Mouse (Mus musculus): ENCODE data around the gene Rasgef1b.
"Not testable (repeated sequence)": the region's sequence is repeated elsewhere in the genome, so short reads cannot be mapped to it uniquely, and the experiment has no call there.

The Rasgef1b gene

DNA sequence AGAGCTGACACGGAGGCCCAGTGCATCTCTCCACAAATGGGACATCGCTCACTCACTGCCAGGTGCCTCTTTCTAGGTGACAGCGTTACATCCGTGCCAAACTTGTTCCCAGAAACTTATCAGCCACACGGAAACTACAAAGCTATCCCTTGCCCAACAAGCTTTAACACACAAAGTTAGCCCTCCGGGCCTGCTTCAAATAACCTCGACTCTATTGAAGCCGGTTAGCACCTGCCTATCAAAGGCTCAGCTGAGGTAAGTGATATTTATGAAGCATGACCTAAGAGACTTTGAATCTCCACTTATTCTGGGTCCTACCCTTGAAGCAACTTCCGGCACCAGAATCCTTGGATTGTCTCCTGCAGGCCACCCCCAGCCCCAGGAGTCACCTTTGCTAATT lies 489.2 kb downstream of the Rasgef1b start:
- no peak for DNase-seq

DNA sequence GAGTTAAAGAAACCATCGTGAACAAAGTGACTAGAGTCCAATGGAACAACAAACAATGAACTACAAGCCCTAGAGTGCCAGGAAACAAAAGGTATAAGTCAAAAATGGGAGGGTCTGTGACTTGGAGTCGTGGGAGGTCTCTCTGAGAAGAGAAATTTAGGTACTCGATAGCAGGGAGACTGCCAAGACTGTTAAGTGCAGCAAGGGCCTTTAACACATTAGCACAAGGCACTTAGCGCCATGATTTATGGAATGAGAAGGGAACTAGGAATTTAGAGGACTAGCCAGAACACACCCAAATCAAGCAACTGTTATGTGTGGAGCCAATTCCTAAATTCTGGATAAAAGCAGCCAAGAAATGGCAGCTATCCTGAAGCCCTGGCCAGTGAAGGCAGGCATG lies 490.7 kb downstream of the Rasgef1b start:
- DNase-seq = no peak

DNA sequence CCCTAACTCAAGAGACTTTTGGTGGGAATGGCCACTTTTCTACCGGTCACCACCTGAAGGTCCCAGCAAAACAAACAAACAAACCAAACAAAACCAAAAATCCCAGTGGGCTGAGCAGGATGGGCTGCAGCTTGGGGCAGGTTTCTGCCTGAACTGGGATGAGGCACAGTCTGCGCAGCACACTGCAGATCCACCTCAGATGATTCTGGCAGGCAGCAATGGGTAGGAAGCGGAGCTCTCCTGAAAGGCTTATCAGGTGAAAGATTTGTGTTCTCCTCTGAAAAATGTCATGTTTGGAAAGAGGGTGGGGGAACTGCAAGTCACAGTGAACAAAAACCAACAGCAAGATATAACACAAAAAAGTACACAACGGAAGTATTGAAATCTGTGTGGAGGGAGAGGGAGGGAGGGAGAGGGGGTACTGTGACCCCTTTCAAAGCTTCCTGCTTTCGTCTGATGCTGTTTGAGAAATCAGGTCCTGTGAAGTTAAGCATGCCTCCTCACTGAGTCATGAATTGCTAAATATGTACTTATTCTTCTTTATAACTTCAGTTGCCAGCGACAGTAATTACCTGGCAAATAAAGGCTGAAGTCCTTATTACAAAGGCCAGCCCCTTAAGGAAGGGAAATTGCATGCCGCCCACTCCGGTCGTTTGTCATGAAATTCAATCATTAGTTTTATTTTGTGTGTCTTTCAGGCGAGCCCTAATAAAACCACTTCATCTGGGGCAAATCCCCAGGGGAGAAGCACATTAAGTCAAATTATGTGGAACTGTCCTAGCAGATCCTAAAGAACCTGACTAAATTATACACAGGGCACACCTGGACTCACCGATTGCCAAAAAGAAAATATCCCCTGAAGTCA lies 491.7 kb downstream of the Rasgef1b start:
- DNase-seq = no peak

DNA sequence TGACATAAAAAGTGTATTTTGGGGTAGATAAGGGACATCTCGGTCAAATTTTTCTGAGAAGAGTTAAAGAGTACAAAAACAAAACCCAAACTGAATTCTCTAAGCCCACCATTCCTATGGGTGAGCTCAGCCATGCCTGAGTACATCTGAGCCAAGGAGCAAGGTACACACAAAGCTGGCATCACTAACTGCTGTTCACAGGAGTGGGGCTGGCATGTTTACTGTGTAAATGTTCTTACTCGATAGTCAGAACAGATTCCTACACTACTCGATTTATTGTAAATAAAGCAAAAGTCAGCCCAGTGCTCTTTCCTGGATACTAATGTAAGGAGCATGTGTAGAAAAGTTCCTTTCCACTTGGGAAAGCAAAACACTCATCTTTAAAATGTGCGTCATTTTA lies 492.4 kb downstream of the Rasgef1b start:
- DNase-seq = no peak

DNA sequence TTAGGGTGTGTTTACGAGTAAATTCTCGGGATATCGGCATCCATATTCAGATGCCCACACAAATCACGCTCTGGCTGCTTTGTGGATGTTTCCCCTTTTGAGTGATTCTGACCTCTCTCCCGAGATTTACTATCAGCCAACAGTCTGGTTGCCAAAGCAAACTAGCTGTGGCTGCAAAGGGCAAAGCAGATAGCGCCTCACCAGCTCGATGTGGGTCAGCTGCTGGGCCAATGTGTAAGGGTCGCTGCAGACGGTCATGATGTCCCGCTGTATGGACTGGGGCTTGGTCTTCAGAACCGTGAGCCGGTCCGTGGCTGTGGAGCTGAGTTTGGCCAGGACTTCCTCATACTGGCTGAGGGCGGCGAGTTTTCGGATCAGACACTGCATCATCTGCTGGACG lies 494.6 kb downstream of the Rasgef1b start:
- DNase-seq = no peak

DNA sequence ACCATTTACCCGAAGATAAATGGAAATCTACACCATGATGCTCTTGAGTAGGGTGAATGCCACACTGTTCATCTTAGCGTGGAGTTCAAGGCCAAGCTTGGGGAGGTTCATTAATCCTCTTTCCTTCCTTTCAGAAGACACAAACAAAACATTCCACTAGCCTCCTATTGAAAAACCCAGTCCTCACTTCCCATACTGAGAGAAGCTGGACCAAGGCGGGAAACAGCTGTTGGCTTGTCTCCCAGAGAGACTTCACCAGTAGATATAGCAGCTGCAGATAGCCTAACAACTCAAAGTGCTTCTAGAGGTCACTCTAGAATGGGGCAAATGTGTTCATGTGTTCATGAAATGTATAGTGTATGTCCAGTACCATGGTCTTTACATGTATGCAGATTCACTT lies 495.7 kb downstream of the Rasgef1b start:
- DNase-seq = no peak

DNA sequence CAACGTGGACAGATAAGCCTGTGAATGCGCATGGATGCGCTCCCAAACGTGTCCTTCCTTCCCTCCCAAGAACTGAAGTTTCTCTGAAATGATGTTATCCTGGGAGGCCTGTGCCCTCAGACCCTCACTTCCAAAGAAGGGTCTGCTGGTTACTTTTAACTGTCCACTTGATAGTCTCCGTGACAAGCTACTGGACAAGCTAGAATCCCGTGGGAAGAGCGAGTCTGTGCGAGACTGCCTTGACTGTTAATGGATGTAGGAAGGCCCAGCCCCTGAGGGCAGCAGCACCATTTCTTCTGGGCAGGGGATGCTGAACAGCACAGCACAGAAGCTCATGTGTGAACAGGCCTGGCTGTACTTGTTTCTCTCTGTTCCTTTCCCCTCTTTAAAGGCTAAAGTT lies 496.5 kb downstream of the Rasgef1b start:
- DNase-seq = no peak

DNA sequence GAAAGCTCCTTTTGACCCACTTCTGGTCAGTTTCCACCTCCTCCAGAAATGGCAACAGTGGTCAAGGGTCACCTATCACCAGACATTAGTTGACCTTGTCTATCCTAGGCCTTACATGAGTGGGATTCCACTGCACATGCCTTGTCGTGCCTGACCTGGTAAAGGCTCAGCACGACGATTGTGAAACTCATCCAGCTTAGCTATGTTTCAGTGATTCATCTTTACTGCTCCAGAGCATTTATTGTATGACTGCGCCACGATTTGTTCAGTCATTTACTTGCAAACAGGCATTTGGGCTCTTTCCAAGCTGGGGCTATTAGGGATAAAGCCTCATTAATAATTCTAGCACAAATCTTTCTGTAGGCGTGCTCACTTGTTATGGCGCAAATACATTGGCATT lies 498.4 kb downstream of the Rasgef1b start:
- DNase-seq = no peak

DNA sequence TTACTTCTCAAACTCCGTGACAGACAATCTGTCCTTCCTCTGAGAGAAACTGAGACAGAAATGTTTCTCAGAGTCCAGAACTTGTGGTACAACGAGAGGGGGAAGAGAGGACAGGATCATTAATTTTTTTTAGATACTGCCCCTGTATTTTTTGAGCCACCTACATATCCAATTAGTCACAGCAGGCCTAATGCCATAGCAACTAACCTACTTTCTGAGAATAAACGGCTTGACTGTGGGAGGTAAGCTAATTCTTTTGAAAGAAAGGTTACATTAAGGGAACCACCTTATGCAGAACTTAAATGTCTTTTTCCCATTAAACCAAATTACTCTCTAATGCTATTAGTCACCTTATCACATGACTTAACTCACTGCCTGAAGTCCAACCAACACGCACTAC lies 501.5 kb downstream of the Rasgef1b start:
- DNase-seq = no peak

DNA sequence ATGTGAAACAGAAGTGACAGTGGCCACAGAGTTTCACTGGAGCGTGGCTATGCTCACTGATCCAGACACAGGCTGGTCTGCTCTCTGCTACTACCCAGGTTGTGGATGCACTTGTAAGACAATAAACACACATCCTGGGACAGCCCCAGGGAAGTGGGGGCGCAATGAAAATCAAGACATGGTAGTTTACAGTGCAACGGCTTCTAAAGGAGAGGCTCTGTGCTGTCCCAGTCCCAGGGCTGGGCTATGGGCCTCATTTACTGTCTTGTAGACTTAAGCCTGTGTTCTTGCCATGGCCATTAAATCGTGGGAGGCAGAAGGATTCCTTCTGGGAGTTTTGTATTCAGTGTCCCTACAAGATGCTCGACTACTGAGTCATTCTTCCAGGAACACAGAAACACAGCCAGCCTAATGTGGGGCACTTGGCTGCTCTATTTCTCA lies 504.3 kb downstream of the Rasgef1b start:
- DNase-seq = no peak

DNA sequence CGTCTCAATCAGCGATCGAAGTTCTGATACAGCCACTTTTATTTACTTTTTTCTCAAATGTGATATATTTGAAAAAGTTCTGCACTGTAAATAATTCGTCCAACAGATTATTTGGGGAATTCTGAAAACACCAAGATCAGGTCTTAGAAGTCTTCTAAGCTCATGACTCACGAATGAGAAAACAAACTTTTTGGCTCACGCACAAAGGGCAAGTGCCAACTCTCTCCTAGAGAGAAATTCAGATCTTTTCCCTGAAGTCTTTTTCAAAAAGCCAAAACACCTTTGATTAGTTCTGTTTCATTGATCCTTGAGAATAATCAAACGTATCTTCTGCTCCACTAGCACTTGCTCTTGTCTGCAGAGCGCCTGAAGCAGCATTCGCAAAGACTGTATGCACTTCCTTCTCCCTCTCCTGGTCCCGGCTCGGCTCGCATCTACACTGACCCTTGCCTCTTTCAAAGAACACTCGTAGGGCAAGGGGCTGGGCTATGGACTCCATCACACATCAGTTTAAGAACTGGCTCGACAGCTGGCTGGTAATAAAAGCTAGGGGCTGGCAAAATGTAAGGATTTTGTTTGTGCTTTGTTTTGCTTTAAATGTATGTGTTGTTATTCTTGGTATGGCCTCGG lies 504.9 kb downstream of the Rasgef1b start:
- no peak for DNase-seq

DNA sequence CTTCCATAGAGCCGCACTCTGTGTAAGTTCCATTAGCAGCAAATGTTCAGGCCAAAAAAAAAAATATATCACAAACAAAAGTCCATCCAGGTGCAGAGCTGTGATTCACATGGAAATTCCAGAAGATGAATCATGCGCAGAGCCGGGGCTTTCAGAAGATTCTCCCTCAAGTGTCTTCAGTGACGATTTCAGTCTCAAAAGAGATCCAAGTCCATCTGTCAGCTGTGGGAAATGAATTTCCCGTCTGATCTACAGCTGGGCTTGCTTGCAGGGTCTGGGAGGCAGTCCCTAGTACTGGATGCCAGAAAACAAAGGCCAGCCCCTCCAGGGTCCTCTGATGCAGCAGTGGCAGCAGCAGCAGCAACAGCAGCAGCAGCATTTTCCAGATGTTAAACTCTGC lies 510.5 kb downstream of the Rasgef1b start:
- no peak for DNase-seq

DNA sequence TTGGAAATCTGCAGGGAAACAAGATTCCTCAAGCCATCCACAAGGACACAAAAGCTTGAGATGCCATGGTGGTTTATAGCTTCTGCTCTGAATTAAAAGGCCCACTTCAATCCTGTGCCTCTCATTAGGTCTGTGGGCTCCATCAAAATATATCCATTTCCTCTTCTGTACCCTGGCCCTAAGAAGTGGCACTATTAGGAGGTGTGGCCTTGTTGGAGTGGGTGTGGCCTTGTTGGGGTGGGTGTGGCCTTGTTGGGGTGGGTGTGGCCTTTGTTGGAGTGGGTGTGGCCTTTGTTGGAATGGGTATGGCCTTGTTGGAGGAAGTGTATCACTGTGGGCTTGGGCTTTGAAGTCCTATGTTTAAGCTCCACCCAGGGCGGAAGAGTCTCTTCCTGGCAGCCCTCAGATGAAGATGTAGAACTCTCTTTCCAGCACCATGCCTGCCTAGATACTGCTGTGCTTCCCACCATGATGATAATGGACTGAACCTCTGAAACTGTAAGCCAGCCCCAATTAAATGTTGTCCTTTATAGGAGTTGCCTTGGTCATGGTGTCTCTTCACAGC lies 512.2 kb downstream of the Rasgef1b start:
- not testable (repeated sequence) for DNase-seq

DNA sequence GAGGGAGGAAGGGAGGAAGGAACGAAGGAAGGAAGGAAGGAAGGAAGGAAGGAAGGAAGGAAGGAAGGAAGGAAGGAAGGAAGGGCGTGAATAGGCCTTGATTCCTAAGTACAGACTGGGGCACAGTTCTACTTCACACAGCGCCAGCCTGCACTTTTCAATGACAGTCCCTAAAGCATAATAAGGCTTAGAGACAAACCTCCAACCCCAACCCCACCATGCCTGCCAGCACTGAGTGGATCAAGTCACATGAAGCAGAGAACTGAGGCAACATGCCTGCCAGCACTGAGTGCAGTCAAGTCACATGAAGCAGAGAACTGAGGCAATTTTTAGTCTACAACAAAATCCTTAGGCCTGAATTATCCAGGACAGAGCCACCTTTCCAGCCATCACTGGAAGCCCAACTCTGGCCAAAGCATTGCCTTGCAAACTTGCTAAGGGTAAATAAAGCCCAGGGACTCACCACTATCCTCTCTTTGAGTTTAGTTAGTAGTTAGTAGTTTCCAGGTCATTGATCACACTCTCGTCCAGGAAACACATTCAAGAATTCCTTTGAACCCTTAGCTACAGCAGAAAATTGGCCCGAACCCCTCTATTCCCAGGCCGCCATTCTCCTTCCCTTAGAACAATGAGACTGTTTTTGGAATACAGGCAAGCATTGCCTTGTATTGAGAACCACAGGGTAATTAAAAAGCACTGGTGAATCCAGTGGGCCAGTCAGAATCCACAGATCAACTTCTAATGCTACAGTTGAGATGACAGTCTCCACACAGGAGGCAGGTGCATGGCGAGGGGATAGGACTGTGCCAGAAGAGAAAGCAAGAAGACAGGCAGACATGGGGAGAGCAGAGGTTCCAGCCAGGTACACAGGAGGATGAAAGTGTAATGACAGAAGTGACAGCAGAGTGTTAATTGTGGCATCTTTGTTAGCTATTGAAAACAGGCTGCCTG lies 513.4 kb downstream of the Rasgef1b start:
- DNase-seq = no peak

DNA sequence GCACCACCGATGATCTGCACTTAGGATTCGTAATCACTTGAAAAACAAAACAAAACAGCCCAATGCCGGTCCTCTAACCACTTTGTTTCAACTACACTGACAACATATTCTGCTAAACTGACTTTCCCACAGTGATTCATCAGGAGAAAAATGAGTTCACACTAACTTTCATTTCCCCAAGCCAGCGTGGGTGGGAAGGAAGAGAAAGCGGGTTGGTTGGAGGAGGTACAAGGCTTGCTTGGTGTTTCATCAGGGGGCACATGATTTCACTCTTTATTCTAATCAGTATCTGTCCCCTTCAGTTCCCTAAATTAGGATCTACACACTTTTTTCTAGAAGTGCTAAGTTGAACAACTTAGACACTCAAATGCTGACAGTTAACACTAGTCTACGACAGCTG lies 514.5 kb downstream of the Rasgef1b start:
- DNase-seq = no peak

DNA sequence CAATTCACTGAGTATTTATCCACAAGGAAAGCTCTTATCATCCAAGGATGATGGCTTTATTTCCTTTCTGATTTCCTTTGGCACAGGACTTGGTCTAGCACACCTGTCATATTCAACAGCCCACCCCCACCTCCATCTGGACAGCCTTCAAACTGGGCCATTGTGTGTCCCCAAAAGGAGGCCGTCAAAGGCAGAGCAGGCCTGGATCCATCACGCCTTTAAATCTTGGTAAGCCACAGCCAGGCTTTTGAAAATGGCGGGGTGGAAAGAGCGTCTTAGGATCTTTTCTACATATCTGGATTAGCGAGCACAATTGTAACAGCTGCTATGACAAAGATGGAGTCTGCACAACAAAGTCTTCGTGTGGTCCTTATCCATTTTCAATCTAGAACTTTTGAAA lies 515.7 kb downstream of the Rasgef1b start:
- no peak for DNase-seq

DNA sequence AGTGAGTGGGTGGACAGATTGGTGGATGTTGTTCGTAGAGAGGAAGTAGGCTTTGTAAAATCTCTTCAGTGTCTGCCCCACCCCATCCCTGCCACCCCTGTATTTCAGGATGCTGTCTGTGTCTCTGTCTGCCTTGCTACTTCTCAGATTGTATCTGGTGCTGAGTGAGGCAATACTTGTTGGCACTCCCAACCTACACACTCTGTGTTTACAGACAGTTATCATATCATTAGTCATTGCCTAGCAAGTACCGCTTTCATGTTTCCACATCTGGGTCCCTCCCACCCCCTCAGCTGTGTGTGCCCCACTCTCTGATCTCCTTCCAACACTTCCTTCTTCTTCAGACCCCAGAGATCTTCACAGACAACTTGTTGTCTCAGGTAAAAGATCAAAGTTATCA lies 525.4 kb downstream of the Rasgef1b start:
- DNase-seq = no peak

DNA sequence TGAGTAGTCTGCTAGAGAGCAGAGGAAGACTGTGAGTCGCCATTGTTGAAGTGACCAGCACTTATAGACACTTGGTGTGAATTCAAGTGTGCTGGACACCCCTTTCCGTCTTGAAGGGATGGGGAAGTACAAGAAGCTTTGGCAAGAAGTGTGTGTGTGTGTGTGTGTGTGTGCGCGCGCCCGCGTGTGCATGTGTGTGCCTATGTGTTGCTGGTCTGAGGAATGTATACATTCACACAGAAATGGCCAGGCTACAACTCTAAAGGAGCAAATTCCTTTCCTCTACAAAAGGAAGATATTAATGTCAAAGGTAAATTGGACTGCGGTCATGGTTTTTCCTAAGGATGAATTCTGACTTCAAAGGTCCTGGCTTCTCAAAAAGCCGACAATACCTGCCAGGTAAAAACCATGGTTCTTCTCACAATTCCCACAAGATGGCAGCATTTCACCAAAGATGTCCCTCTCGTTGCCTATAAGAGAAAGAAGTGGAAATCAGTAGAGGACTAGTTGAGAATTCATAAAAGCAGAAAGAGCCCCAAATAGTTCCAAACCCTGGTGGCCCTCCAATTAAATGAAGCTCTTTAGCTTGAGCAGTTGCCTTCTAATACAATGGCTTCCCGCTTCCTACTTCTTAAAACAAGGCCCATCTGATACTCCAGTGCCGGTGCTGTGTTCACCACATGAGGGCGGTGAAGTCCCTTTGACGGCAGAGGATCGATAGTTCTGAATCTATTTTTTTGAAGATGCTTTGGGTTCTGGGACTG lies 526.6 kb downstream of the Rasgef1b start:
- DNase-seq = peak; percentile 54

DNA sequence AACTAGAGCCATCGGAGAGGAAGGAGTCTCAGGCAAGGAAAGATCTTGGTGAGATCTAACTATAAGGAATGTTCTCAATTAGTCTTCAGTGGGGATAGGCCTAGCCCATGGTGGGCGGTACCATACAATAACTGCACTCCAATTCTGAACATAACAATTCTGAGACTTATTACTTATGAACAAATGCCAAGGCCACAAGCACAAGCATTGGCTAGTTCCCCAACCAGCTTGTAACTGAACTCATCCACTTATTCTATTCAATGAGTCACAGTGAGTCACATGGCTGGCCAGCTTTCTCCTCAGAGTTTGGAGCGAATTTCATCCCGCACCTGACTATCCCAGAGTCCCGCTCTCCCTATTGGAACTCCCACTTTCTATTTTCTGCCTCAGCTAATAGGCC lies 533.4 kb downstream of the Rasgef1b start:
- DNase-seq = no peak

DNA sequence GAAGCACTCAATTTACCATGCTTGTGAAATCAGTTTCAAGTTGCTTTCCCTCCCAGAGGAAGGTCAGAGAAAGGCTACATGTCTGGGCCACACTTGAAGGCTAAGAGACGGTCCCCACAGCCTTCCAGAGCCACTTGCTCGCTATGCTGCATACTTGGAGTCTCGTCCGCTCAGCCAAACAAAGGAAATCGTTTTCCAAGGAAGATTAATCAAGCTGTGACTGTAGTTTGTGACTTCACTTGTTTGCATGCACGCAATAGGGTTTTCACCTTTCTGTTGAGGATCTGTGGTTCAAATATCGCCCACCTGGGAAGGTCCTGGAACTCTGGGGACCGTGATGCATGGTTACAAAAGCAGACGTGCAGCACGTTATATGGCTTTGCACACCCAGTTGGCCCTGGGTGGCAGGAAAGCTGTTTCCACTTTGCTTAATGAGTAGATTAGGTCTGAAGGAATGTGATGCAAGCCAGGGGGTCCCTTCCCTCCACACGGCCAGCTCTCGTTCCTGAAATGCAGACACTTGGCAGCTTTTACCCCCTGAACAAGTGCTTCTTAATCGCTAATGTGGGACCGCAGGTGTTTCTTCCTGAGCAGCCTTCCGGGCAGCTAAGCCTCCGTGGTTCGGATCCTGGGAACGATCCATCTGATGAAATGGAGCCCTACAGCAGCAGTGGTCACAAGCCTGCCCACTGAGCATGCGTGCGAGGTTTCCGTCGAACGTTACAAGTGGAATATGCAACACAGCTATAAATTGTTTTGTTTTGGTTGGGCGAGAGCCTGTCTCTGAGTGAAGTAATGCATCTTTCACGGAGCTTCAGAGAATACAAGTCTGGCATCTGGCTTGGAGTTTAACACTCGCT lies 537.7 kb downstream of the Rasgef1b start:
- no peak for DNase-seq

DNA sequence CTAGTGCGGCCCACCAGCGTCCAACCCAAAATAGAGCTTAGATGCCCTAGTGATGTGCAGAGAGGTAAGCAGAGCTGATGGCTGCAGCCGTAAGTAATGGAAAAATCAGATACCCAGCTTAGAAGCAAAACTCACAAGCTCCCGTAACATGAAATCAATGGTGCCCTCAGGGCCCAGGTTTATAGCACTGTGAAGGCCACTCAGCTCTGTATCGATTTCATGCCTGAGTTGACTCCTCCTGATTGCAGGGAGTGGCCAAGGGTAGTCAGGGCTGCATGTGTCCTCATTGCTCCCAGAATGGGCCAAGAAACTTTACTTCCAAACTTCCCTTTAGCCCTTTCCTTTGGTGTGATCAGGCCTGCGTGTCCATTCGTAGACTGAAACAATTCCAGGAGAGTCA lies 545.2 kb downstream of the Rasgef1b start:
- DNase-seq = no peak

All from right cerebral cortex, postnatal 14 days (tissue).